Mouse (Mus musculus) kidney, adult 11 months (tissue): ENCODE data around the gene Ufsp1.
"Not testable (repeated sequence)": the region's sequence is repeated elsewhere in the genome, so short reads cannot be mapped to it uniquely, and the experiment has no call there.

Experiments used
- DNase-seq: peaks from one replicate; pipeline ENCODE4 v3.0.0; 2022

Gene Ufsp1

GRCm38 (mm10) chr5:137293839-137294743, at the start of gene Ufsp1:
TSS of gene Ufsp1 (plus strand) at chr5:137294629.
- DNase-seq: peak; percentile 96

DNA sequence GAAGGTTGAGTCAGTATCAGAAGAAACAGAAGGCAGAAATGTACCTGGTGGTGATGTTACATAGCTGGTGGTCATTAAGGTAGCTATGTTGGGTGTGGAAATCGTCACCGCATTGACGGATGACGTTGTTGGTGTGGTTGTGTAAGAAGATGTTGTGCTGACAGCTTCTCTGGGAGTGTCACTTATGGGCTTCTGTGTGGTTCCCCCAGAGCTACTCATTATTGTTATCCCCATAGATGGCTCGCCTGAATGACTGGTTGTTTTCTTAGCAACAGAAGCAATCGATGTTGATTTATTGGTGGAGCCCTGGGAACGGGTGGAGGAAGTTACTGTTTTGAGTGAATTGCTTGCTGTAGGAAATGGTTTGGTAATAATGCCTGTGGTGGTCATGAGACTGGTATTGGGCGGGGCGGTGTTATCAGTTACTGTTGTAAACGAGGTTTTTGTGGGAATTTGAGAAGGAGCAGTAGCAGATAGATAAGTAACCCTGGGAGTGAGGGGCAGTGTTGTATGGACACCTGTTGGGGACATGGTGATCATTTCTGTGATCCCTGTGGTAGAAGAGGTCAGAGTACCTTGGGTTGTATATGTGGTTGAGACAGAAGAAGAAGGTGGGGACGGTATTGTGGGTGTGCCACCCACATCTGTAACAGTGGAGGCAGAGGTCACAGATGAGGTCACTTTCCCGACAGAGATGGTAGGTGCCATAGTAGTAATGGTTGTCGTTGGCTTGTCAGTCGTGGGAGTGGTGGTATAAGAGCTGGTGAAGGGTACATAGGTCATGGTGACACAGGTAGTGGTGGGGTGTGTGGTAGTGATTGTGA, 30.3 kb upstream of the Ufsp1 start:
- no peak for DNase-seq

GRCm38 (mm10) chr5:137264787-137265186, 29.6 kb upstream of the Ufsp1 start:
- DNase-seq: no peak

DNA sequence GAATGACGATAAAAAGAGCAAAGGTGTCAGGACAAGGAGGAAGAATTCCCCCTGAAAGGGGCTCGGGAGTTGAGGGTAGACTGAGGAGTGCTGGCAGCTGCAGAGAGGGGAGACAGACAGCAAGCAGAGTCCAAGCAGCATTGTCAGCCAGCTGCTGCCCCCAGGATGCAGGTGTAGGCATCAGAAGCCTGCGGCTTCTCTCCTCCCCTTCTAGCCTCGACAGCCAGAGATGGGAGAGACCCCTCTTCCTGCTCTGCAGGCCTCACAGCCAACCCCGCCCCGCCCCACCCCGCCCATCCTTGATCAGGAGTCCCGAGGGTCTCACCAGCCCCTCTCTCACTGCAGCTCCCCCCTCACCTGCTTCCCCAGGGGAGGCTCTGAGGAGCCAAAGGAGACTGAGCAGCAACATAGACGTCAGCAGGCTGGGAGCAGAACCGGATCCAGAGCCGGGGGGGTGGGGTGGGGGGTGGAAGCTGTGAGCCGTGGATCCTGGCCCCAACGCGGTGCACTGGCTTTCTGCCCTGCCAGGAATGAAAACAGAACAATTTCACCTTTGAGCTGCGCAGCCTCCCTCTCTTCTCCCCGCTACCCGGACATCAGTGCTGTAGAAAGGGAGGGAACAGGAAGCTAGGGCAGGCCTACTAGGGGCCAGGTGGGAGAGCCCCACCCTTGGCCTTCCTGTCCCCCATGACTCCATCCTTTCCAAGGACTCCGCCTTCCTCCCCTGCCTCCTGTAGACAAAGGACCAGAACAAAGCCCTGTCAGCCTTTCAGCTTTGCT, 26.1 kb upstream of the Ufsp1 start:
- DNase-seq: no peak

DNA sequence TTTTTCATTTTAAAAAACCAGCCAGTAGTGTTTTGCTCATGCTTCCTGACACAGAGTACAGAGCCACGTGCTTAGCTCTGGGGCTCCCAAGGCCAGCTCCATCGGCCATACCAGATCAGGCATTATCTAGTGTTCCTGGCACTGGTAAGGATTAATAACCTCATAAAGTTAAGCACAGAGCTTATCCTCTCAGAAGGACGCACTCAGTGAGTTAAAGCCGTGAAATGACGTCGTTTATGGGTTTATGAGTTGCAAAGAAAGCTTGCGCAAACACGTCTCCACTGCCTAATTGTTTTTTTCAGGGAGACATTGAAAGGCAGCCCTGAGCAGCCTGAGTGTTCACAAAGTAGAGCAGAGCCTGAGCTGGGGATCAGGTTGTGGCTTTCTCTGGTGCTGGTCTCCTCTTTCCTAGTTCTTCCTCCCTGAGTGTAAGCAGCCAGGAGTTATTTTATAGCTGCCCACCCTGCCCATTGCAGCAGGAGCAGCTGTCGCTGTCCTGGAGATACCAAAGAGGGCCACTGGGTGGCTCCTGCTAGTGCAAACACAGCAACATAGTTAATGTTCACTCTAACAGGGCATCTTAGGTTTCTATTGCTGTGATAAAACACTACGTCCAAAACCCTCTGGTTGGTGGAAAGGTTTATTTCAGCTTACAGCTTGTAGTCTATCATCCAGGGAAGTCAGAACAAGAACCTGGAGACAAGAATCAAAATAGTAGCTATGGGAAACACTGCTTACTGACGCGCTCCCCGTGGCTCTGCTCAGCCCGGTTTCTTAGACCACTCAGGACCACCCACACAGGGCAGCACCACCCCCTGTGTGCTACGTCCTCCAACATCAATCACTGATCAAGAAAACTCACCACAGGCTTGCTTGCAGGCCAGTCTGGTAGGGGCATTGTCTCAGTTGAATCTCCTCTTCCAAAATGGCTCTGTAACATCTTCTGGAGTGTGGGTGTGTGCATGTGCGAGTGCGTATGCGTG, 16.8 kb upstream of the Ufsp1 start:
- DNase-seq: no peak

- not testable (repeated sequence) for DNase-seq
Observed at GRCm38 (mm10) chr5:137284411-137284810, 10.0 kb upstream of the Ufsp1 start.

DNA sequence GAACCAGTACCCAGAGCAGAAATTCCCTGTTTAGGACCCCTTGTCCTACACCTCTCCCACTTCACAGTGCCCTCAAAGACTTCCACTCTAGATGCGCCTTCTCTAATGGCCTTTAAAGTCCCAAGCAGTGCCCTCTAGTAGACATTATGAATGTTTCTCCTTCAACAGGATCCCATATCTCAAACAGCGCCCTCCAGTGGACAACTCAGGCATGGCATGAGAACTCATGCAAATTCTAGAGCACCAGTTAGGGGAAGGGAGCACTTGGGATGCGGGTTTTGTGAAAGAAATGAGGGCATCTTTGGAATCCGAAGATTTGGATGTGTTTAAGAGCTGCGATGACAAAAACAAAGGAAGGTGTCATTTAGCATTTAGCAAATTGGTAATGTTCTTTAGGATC, 9.4 kb upstream of the Ufsp1 start:
- DNase-seq: no peak

- DNase-seq: no peak
Observed at GRCm38 (mm10) chr5:137285986-137286385, 8.4 kb upstream of the Ufsp1 start.

GRCm38 (mm10) chr5:137286655-137287031, 7.8 kb upstream of the Ufsp1 start:
- DNase-seq: peak; percentile 73

DNA sequence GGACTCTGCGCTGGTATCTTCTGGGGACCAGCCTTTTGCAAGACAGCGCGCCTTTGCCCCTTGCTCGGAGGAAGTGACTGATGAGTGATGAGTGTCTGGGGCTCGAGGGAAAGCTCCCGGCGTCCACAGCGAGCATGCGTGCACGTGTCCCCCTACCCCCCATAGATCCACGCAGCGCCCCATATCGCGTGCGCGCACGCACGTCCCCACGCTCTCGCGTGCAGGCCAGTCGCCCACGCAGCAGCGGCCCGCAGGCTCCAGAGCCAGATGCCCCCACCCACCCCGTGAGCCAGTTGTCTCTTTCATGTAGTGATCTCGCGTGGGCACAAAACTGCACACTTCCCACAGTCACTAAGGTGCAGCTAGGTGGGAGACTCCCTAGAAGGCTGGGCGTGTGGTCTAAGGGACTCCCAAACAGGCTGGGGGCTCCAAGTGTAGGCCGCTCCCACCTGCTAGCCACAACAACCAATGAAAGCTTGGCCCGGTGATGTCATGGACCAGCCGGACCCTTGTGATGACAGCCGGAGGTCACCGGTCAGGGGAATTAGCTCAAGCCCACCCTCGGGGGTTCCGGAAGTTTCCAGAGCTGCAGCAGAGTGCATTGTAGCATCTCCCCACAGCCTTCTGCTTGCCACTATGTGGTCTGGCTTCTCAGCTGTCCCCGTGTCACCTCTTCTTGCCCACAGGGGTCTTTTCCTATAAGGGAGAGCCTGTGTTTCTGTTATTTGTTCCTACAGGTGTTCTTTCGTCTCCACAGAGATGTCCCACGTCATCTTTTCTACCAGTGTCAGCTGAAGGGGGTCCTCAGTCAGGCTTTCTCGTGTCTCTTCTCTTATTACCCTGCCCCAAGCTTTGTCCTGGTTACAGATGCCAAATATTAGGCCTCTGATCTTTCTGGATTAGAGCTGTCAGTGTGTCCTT, 7.1 kb upstream of the Ufsp1 start, which contains the start of gene Ache:
Ache (plus strand) TSS at position 488 of the 921 bp plus-strand sequence.
- no peak for DNase-seq

- no peak for DNase-seq
Observed at GRCm38 (mm10) chr5:137287953-137288743, 6.3 kb upstream of the Ufsp1 start.

DNA sequence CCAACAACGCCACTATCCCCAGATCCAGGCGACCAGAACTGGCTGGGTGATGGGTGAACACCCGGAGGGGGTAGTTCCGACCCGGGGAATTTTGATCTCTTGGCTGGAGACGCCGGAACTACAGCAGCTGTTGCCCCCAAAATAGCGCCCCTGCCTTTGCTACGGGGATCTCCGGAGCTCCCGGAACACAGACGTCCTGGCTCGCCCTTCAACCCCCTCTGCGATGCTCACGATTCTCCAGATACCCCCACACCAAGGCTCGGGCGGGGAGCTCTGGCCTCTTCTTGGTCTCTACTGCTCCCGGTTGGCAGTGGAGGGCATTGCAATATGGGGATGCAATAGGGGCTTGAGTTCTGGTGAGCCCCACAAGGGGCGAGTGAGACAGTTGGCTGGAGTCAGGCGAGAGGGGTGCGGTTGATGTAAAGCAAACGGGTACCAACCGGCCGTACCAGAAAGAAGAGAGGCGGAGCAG, 5.4 kb upstream of the Ufsp1 start:
- DNase-seq: no peak

GRCm38 (mm10) chr5:137289591-137290365, 4.7 kb upstream of the Ufsp1 start:
- DNase-seq: no peak

GRCm38 (mm10) chr5:137290677-137291076, 3.8 kb upstream of the Ufsp1 start:
- DNase-seq: peak; percentile 65

DNA sequence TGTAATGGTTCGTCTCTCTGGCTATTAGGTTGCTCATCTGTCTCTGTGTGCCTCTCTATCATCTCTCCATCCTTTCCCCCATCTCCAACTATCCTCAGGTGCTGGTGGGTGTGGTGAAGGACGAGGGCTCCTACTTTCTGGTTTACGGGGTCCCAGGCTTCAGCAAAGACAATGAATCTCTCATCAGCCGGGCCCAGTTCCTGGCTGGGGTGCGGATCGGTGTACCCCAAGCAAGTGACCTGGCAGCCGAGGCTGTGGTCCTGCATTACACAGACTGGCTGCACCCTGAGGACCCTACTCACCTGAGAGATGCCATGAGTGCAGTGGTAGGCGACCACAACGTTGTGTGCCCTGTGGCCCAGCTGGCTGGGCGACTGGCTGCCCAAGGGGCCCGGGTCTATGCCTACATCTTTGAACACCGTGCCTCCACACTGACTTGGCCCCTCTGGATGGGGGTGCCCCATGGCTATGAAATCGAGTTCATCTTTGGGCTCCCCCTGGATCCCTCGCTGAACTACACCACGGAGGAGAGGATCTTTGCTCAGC, 3.0 kb upstream of the Ufsp1 start:
- no peak for DNase-seq

- DNase-seq: peak; percentile 88
Observed at GRCm38 (mm10) chr5:137293282-137293681, 1.1 kb upstream of the Ufsp1 start.

DNA sequence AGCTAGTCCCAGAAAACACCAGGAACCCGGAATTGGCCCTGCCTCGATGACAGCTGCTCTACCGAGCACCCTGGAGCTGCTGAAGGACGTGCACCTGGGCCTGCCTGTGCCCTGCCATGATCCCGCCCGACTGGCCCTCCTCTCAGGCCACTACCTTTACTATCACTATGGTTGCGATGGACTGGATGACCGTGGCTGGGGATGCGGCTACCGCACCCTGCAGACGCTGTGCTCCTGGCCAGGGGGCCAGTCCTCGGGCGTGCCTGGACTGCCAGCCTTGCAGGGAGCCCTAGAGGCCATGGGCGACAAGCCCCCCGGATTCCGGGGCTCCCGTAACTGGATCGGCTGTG, 290 bp downstream of the Ufsp1 start:
- no peak for DNase-seq

- no peak for DNase-seq
Observed at GRCm38 (mm10) chr5:137295296-137295695, 867 bp downstream of the Ufsp1 start.

- no peak for DNase-seq
Observed at GRCm38 (mm10) chr5:137295712-137296111, 1.3 kb downstream of the Ufsp1 start.
